Mouse (Mus musculus) granulocyte monocyte progenitor cell, adult 5-6 weeks (primary cell): Measurements from ENCODE around the gene Dusp18. TPM values are rescaled to one million over a fixed set of nuclear protein-coding genes. Genes with fewer than 3 reads are reported as not detected.
A peak's percentile ranks its signal among the peaks of the same experiment; 100 is the strongest.

ENCODE experiments used
- ATAC-seq: replicated peaks from 2 replicates; pipeline ENCODE4 v1.8.0; 2016; ENCODE audit warnings: mild to moderate bottlenecking, moderate TSS enrichment, inconsistent platforms; ENCODE audit not compliant: poor library complexity, severe bottlenecking
- total RNA-seq, 2 experiments: library from RNA; stranded (forward) in 1 of 2; stranded (reverse) in 1 of 2; fragments of 200-712, 200-1000 nt in 1 of 2; fragments of >200 nt in 1 of 2; fragmentation: Nextera tagmentation in 1 of 2; gene quantifications; 2 replicates each; pipeline ENCODE4 v1.2.3; 2014 to 2017

Dusp18 gene
- total RNA-seq, 2 experiments from 2014 or later: 0.39 to 0.67 TPM

GRCm38 (mm10) chr11:3922115-3922514 lies 27.1 kb downstream of the Dusp18 start:
- no peak for ATAC-seq

GRCm38 (mm10) chr11:3922731-3923130 lies 27.7 kb downstream of the Dusp18 start:
- ATAC-seq: no peak

DNA sequence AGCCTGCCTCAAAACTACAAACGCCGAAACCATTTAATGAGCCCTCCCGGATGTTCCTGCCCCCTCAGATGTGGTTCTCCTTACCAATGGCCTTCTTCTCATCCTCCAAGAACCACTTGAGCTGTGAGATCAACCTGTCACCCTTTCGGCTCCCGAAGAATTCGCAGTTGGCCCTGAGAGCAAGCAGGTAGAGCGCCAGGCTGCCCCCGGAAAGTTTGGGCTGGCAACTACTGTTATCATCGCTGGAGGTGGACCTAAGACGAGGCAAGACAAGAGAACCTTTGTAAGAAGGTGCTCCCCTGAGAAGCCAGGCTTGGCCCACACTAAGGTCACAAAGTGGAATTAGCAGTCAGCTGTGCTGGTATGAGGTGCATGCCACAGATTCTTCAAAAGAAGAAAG lies 30.9 kb downstream of the Dusp18 start:
- ATAC-seq: no peak

DNA sequence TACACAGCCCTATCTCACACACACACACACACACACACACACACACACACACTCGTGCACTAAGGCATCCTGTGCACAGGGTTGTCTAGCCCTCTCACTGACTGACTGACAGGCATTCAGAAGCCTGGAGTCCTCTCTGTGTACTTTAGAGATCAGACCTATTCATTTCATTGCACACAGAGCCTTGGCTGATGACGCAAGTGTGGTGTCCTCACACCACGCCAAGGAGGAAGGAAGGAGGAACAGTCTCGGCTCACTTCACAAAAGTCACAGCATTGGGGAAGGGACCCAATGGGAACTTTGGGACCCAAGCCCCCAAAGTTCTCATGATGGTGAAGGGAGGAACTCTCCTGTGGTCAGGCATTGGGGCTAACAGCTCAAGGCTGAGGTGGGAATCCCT lies 35.0 kb downstream of the Dusp18 start:
- peak; percentile 91 for ATAC-seq

DNA sequence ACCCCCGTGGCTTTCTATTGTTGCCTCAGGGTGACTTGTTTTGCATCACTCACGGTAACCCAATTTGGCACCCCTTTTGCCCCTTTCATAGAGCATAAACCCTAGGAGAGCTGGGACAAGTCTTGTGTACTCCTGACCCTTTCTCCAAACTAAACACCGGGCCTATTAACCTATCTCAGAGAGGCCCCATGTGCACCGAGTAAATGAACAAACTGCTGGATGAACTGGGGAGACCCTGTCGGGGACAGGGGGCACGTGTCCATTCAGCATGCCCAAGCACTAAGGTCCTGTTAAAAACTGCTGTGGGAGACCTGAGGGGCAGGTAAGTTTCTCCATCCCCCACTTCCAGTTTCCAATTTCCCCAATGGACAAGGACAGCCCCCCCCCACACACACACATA lies 35.9 kb downstream of the Dusp18 start:
- ATAC-seq: no peak

- ATAC-seq: peak; percentile 65
These were observed 36.6 kb downstream of the Dusp18 start, which contains the start of gene Tcn2 for GRCm38 (mm10) chr11:3931511-3932211. Tcn2 (minus strand) TSS chr11:3932159.

GRCm38 (mm10) chr11:3933756-3934285 lies 38.8 kb downstream of the Dusp18 start:
- no peak for ATAC-seq

- ATAC-seq: no peak
These were observed 40.1 kb downstream of the Dusp18 start for GRCm38 (mm10) chr11:3935135-3935534.

- ATAC-seq: no peak
These were observed 41.3 kb downstream of the Dusp18 start for GRCm38 (mm10) chr11:3936318-3936717.

- no peak for ATAC-seq
These were observed 42.4 kb downstream of the Dusp18 start for GRCm38 (mm10) chr11:3937321-3937874.

DNA sequence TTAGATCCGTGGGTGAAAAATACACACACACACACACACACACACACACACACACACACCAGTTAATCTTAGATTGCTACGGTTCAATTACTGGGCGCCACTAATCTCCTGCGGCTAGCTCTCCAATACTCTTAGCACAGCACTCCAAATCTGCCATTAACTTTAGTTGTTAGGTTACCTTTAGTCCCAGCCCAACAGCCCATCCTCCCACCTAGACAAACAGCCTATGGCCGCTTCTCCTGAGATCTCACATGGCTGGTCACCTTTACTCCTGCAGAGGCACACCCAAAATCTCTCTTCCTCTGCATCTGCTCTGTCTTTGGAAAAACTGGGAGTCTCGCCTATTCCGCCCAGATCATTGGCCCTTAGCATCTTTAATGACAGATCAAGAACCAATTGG lies 46.3 kb downstream of the Dusp18 start:
- no peak for ATAC-seq

- ATAC-seq: no peak
These were observed 51.3 kb downstream of the Dusp18 start for GRCm38 (mm10) chr11:3946386-3946785.

Other genes starting within 250 kb of the Dusp18 start
- gene Morc2a, start 246.0 kb upstream of the Dusp18 start, total RNA-seq (2014; fragmentation: Nextera tagmentation): 31.1 and 46.1 TPM in 2 replicates
- gene Morc2a, start 246.0 kb upstream of the Dusp18 start, total RNA-seq (2017): 31.2 and 32.7 TPM in 2 replicates
- gene Osbp2, start 31.3 kb upstream of the Dusp18 start, total RNA-seq (2014; fragmentation: Nextera tagmentation): 0.19 TPM in 1 of 2 replicates, not detected in the other
- not detected in 2 replicates for gene Osbp2, start 31.3 kb upstream of the Dusp18 start, total RNA-seq (2017)
- not detected in 2 replicates for gene 4921536K21Rik, start 142 bp upstream of the Dusp18 start, total RNA-seq (2014; fragmentation: Nextera tagmentation)
- not detected in 2 replicates for gene 4921536K21Rik, start 142 bp upstream of the Dusp18 start, total RNA-seq (2017)
- gene Slc35e4, start 19.4 kb downstream of the Dusp18 start, total RNA-seq (2014; fragmentation: Nextera tagmentation): 1.2 and 2.1 TPM in 2 replicates
- gene Slc35e4, start 19.4 kb downstream of the Dusp18 start, total RNA-seq (2017): 2.4 and 2.8 TPM in 2 replicates
- 69.5 and 77.3 TPM in 2 replicates for gene Tcn2, start 36.9 kb downstream of the Dusp18 start, total RNA-seq (2014; fragmentation: Nextera tagmentation)
- gene Tcn2, start 36.9 kb downstream of the Dusp18 start, total RNA-seq (2017): 46.0 and 51.7 TPM in 2 replicates
- gene Pes1, start 68.7 kb downstream of the Dusp18 start, total RNA-seq (2014; fragmentation: Nextera tagmentation): 69.2 and 87.0 TPM in 2 replicates
- 124 and 182 TPM in 2 replicates for gene Pes1, start 68.7 kb downstream of the Dusp18 start, total RNA-seq (2017)
- gene 4930556J24Rik, start 81.5 kb downstream of the Dusp18 start, total RNA-seq (2014; fragmentation: Nextera tagmentation): not detected in 2 replicates
- gene 4930556J24Rik, start 81.5 kb downstream of the Dusp18 start, total RNA-seq (2017): not detected in 2 replicates
- 0.21 and 1.3 TPM in 2 replicates for gene Gal3st1, start 88.4 kb downstream of the Dusp18 start, total RNA-seq (2014; fragmentation: Nextera tagmentation)
- 0.62 and 1.0 TPM in 2 replicates for gene Gal3st1, start 88.4 kb downstream of the Dusp18 start, total RNA-seq (2017)
- gene Sec14l4, start 136.2 kb downstream of the Dusp18 start, total RNA-seq (2014; fragmentation: Nextera tagmentation): not detected in 2 replicates
- not detected in 2 replicates for gene Sec14l4, start 136.2 kb downstream of the Dusp18 start, total RNA-seq (2017)
- gene Sec14l3, start 169.6 kb downstream of the Dusp18 start, total RNA-seq (2014; fragmentation: Nextera tagmentation): not detected in 2 replicates
- gene Sec14l3, start 169.6 kb downstream of the Dusp18 start, total RNA-seq (2017): not detected in 2 replicates
- gene Mtfp1, start 200.2 kb downstream of the Dusp18 start, total RNA-seq (2014; fragmentation: Nextera tagmentation): 9.9 and 11.1 TPM in 2 replicates
- 8.7 and 13.3 TPM in 2 replicates for gene Mtfp1, start 200.2 kb downstream of the Dusp18 start, total RNA-seq (2017)
- not detected in 2 replicates for gene Sec14l2, start 228.2 kb downstream of the Dusp18 start, total RNA-seq (2014; fragmentation: Nextera tagmentation)
- not detected in 2 replicates for gene Sec14l2, start 228.2 kb downstream of the Dusp18 start, total RNA-seq (2017)
- gene Rnf215, start 240.0 kb downstream of the Dusp18 start, total RNA-seq (2014; fragmentation: Nextera tagmentation): 10.5 and 13.1 TPM in 2 replicates
- 6.6 and 7.8 TPM in 2 replicates for gene Rnf215, start 240.0 kb downstream of the Dusp18 start, total RNA-seq (2017)